Mouse (Mus musculus) midbrain, embryonic 14.5 days (tissue): ENCODE results near the gene Cit. TPM values are rescaled to one million over a fixed set of nuclear protein-coding genes. Genes with fewer than 3 reads are reported as not detected.
A peak's percentile ranks its signal among the peaks of the same experiment; 100 is the strongest.

ENCODE experiments used
- ATAC-seq: fragments of 200-750 bp; cut with Nextera tagmentation; 2 replicates; pipeline ENCODE4 v1.8.0; 2017; ENCODE audit warnings: moderate number of reproducible peaks, moderate library complexity; ENCODE audit not compliant: low FRiP score, low TSS enrichment
- DNase-seq: peaks from one replicate; pipeline ENCODE4 v3.0.0-alpha.2; 2015
- H3K27ac ChIP-seq: fragments of 300-500 bp; sonication (generic); replicated peaks from 2 replicates; pipeline ENCODE4 v1.5.1; 2014; ENCODE audit warnings: mild to moderate bottlenecking, low read depth, low read length, moderate library complexity
- H3K27me3 ChIP-seq: fragments of 300-500 bp; sonication (generic); 2 replicates; pipeline ENCODE4 v1.6.1; 2014; ENCODE audit warnings: low read length, control low read depth, mixed read lengths; ENCODE audit not compliant: control insufficient read depth, insufficient read depth
- H3K36me3 ChIP-seq: fragments of 300-500 bp; sonication (generic); 2 replicates; pipeline ENCODE4 v1.6.1; 2014; ENCODE audit warnings: low read length, control low read depth; ENCODE audit not compliant: control insufficient read depth, insufficient read depth
- H3K4me1 ChIP-seq: fragments of 300-500 bp; sonication (generic); 2 replicates; pipeline ENCODE4 v1.6.1; 2014; ENCODE audit warnings: mild to moderate bottlenecking, antibody characterized with exemption, low read length, control low read depth; ENCODE audit not compliant: control insufficient read depth, insufficient read depth
- H3K4me2 ChIP-seq: fragments of 300-500 bp; sonication (generic); 2 replicates; pipeline ENCODE4 v1.6.1; 2014; ENCODE audit warnings: mild to moderate bottlenecking, low read length, moderate library complexity
- H3K4me3 ChIP-seq: fragments of 300-500 bp; sonication (generic); replicated peaks from 2 replicates; pipeline ENCODE4 v1.5.1; 2014; ENCODE audit warnings: low read depth, low read length
- H3K9ac ChIP-seq: fragments of 300-500 bp; sonication (generic); replicated peaks from 2 replicates; pipeline ENCODE4 v1.6.1; 2014; ENCODE audit warnings: mild to moderate bottlenecking, low read length, moderate library complexity
- H3K9me3 ChIP-seq: fragments of 300-500 bp; sonication (generic); 2 replicates; pipeline ENCODE4 v1.6.1; 2016; ENCODE audit warnings: low read length, control low read depth, mixed read lengths; ENCODE audit not compliant: control insufficient read depth
- WGBS: fragments of 180-500 bp; shearing (Covaris S2); extraction: QIAGEN DNeasy Blood & Tissue Kit; methylation state at CpG from one replicate; pipeline ENCODE4 v1.1.7; 2014; 5-methylcytosine and 5-hydroxymethylcytosine counted together
- polyA plus RNA-seq: library from polyadenylated mRNA; unstranded; fragments of >200 nt; fragmentation: Nextera tagmentation; extraction: Ambion mirVana; gene quantifications from 2 replicates; pipeline ENCODE4 v1.2.1, GENCODE M21; 2014

Gene Cit
- polyA plus RNA-seq, 1 experiment from 2014 or later, result 17.0 TPM

DNA sequence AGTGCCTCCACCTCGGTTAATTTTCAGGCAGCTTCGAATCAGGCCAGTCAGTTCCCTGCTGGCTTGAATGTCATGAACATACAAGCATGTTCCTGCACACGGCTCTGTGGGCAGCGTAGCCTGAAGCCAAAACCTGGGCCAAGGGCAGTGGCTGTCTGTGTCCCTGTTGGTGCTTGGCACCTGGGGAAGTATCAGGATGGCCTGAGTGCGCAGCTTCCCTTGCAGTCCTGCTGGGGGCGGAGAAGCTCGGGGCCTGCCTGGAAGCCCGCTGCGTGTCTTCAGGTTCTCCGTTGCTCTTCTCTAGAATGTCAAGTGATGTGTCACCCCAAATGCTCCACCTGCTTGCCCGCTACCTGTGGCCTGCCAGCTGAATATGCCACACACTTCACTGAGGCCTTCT is 140.0 kb downstream of the Cit start:
- Histone ChIP-seq H3K36me3 (peaks cover 49% of the 10 kb centered on the region), H3K9me3 (no peaks in the 10 kb centered on the region), H3K4me3 (no peak overlapping the region), H3K27ac (no peak overlapping the region), H3K27me3 (no peaks in the 10 kb centered on the region), H3K9ac (no peak overlapping the region), H3K4me2 (no peak overlapping the region), H3K4me1 (no peaks in the 10 kb centered on the region)
- DNase-seq (no peak), ATAC-seq (no peak)
- WGBS, result 96% methylated on average over 11 of the region's 11 CpGs

DNA sequence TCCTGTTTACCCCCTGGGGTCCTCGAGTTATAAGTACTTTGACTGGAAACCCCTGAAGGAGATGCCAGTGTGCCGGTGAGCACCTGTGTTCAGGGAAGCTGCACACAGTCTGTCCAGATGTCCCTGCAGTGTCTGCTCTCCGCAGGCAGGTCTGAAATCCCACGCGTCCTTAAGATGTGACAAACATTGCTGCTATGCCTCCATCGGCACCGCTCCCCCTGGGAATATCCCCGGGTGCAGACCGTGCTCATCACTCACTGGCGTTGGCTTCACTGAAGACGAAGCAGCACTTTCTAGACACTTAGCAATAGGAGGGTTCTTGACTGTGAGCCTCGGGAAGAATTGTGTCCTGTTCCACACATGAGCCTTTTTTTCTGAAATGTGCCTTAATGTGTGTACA is 142.2 kb downstream of the Cit start:
- Histone ChIP-seq H3K4me1 (no peaks in the 10 kb centered on the region), H3K9ac (no peak overlapping the region), H3K9me3 (peaks cover 10% of the 10 kb centered on the region; the same call in 1 of the 2 replicates), H3K4me2 (no peak overlapping the region), H3K36me3 (peaks cover 47% of the 10 kb centered on the region), H3K27ac (no peak overlapping the region), H3K4me3 (no peak overlapping the region), H3K27me3 (no peaks in the 10 kb centered on the region)
- DNase-seq (no peak), ATAC-seq (no peak)
- 92% methylated on average over 12 of the region's 12 CpGs for WGBS

DNA sequence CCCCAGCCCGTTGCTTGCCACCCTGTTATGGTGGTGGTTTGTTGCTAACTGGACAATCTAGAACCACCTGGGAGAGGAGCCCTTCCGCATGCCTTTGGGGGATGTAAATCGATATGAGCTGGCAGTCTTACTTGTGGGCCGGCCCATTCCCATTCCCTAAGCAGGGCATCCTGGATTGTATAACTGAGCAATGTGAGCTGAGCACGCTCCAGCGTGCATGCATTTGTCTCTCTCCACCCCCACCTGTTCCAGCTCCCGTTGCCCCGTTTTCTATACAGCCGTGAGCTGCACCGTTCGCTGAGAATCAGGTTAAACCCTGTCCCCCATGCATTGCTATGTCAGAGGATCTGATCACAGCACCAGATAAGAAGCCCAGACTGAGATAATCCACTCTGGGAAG is 146.6 kb downstream of the Cit start:
- Histone ChIP-seq H3K36me3 (peaks cover 47% of the 10 kb centered on the region), H3K9me3 (peaks cover 10% of the 10 kb centered on the region; the same call in 1 of the 2 replicates), H3K27me3 (no peaks in the 10 kb centered on the region), H3K4me3 (no peak overlapping the region), H3K4me1 (no peaks in the 10 kb centered on the region), H3K4me2 (no peak overlapping the region), H3K27ac (no peak overlapping the region), H3K9ac (no peak overlapping the region)
- 97% methylated on average over 11 of the region's 11 CpGs for WGBS
- ATAC-seq (no peak), DNase-seq (no peak)

DNA sequence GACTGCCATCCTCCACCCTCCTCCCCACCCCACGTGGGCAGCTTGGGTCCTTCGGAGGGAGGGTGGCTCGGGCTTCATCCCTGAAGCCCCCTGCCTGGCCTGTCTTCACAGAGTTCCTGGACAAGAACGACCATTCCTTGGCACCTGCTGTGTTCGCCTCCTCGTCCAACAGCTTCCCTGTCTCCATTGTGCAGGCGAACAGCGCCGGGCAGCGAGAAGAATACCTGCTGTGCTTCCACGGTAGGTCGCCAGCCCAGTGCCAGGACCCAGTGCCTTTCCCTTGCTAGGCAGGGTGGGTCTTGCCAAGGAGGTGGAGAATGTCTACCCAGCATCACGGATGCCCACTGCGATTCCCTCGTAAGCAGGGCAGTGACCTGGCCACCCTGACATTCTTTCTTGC is 149.0 kb downstream of the Cit start:
- Histone ChIP-seq H3K36me3 (peaks cover 28% of the 10 kb centered on the region), H3K4me3 (no peak overlapping the region), H3K4me1 (no peaks in the 10 kb centered on the region), H3K9me3 (peaks cover 10% of the 10 kb centered on the region; the same call in 1 of the 2 replicates), H3K4me2 (no peak overlapping the region), H3K27ac (no peak overlapping the region), H3K9ac (no peak overlapping the region), H3K27me3 (no peaks in the 10 kb centered on the region)
- WGBS, result 83% methylated on average over 15 of the region's 15 CpGs
- no peak for DNase-seq
- no peak for ATAC-seq

DNA sequence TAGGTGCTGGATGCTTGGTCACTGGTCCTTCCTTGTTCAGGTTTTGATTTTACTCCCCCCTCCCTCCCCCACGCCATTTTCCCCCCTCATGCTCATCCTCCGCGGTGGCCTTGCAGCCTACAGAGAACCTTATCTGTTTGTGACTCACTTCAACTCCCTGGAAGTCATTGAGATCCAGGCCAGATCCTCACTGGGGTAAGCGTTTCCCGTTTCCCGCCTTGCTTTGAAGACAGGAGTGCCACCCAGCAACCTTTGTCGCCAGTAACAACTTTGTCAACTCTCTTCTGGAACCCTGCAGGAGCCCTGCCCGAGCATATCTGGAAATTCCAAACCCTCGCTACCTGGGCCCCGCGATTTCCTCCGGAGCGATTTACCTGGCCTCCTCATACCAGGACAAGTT is 152.3 kb downstream of the Cit start:
- WGBS, result 75% methylated on average over 13 of the region's 13 CpGs
- no peak overlapping the region for H3K9ac ChIP-seq
- H3K9me3 ChIP-seq, result no peaks in the 10 kb centered on the region
- no peaks in the 10 kb centered on the region for H3K27me3 ChIP-seq
- no peaks in the 10 kb centered on the region for H3K4me1 ChIP-seq
- H3K36me3 ChIP-seq, result peaks cover 7% of the 10 kb centered on the region; the same call in 1 of the 2 replicates
- no peak overlapping the region for H3K4me3 ChIP-seq
- H3K4me2 ChIP-seq, result no peak overlapping the region
- no peak overlapping the region for H3K27ac ChIP-seq
- no peak for ATAC-seq
- no peak for DNase-seq

DNA sequence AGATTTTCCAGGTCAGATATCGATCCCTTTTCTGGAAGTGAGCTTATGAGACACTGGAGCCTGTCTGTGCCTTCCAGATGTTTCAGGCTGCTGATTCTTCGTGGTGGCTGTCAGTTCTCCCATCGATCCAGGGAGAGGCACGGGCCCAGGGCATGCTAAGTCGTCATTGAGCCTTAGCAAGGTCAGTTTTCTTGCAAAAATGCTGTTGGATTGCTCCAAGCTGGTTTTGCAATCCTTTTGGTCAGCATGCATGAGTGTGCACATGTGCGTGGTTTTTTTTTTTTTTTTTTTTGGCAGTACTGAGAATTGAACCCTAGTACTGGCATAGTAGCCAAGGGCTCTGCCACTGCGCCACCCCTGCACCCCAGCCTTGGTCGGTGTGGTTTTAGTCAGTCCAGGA is 158.1 kb downstream of the Cit start:
- no peaks in the 10 kb centered on the region; the same call in 1 of the 2 replicates for H3K36me3 ChIP-seq
- ATAC-seq (no peak), DNase-seq (no peak)
- no peak overlapping the region for H3K4me2 ChIP-seq
- no peaks in the 10 kb centered on the region for H3K9me3 ChIP-seq
- H3K4me3 ChIP-seq, result no peak overlapping the region
- WGBS, result 88% methylated on average over 8 of the region's 8 CpGs
- H3K27me3 ChIP-seq, result no peaks in the 10 kb centered on the region
- no peak overlapping the region for H3K27ac ChIP-seq
- H3K4me1 ChIP-seq, result no peaks in the 10 kb centered on the region
- H3K9ac ChIP-seq, result no peak overlapping the region

DNA sequence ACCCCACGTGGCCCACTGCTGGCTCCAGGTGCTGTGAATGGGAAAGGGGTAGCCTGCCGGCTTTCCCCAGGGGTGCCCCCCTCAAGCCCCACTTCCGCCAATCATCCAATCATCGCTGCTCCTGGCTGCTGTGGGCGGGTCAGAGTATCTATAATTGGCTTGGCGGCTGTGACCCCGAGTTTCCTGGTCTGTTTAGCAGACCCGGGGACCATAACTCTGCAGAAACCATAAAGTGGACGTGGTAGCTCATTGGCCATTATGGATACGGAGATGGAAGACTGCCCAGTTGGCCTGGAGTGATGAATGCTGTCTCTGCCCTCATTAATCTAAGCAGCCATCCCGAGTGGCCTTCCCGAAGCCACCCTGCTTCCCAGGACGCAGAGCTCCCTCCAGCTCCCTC is 158.7 kb downstream of the Cit start:
- 34% methylated on average over 13 of the region's 13 CpGs for WGBS
- no peak overlapping the region for H3K9ac ChIP-seq
- H3K4me2 ChIP-seq, result peak overlapping the region; percentile 5; the same call in 1 of the 2 replicates
- no peaks in the 10 kb centered on the region for H3K4me1 ChIP-seq
- H3K27me3 ChIP-seq, result no peaks in the 10 kb centered on the region
- H3K27ac ChIP-seq, result no peak overlapping the region
- no peak for ATAC-seq
- H3K36me3 ChIP-seq, result no peaks in the 10 kb centered on the region; the same call in 1 of the 2 replicates
- H3K9me3 ChIP-seq, result no peaks in the 10 kb centered on the region
- no peak overlapping the region for H3K4me3 ChIP-seq
- DNase-seq, result no peak

DNA sequence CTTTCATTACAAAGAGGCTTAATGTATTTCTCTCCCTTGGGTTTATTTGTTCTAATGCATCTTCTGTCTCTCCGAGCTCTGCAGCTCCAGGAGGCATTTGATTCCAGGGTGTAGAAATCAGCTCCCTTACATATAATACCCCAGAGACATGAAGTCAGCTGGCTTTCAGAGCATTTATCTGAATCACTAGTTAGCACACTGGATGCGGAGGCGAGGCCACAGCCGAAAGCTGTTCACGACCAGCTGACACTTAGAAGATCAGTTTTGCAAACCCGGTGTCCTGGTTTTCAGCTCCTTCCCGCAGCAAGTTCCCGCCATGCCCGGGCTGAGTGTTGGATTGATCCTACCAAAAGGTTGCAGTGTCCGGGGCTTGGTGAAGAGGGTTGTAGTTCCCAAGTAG is 159.2 kb downstream of the Cit start:
- no peak overlapping the region for H3K9ac ChIP-seq
- H3K36me3 ChIP-seq, result no peaks in the 10 kb centered on the region; the same call in 1 of the 2 replicates
- H3K4me3 ChIP-seq, result no peak overlapping the region
- WGBS, result 81% methylated on average over 10 of the region's 10 CpGs
- H3K27ac ChIP-seq, result no peak overlapping the region
- ATAC-seq, result no peak
- no peaks in the 10 kb centered on the region for H3K4me1 ChIP-seq
- DNase-seq, result no peak
- H3K9me3 ChIP-seq, result no peaks in the 10 kb centered on the region
- H3K4me2 ChIP-seq, result peak overlapping the region; percentile 5; the same call in 1 of the 2 replicates
- no peaks in the 10 kb centered on the region for H3K27me3 ChIP-seq

DNA sequence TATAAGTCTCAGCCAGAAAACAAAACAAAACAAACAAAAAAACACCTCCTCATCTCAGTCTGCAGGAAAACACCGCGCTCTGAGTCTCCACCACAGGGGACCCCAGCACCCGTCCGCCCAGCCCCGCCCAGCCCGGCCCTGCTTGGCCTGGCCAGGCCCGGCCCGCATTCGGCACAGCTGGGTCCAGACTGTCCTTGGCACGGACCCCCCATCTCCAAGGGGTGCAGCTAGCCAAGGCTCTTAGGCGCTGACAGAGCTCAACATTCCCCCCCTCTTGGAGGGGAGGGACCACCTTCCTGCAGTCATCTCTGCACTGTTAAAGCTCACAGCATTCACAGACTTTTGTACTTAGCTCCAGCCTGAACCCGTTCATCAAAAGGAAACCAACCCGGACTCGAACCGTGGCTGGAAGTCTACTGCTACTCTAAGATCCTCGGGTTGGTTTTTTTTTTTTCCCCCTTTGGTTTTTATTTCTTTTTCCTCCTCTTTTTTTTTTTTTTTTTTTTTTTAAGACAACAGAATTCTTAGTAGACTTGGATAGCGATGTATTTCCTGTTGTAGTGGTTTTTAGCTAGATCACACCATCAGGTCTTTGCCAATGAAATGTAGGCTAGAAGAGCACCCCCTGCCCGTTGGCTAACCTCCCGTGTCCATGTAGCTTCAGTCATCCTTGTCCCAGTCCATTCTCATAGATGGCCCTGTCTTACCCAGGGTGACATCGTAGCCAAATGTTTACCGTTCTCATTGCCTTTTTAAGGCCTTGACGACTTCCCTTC is 161.4 kb downstream of the Cit start:
- H3K27me3 ChIP-seq, result no peaks in the 10 kb centered on the region
- H3K9ac ChIP-seq, result no peak overlapping the region
- no peaks in the 10 kb centered on the region for H3K4me1 ChIP-seq
- no peak overlapping the region for H3K4me3 ChIP-seq
- H3K9me3 ChIP-seq, result no peaks in the 10 kb centered on the region
- no peak overlapping the region for H3K4me2 ChIP-seq
- WGBS, result 61% methylated on average over 22 of the region's 22 CpGs
- H3K27ac ChIP-seq, result no peak overlapping the region
- DNase-seq, result no peak
- no peaks in the 10 kb centered on the region; the same call in 1 of the 2 replicates for H3K36me3 ChIP-seq
- no peak for ATAC-seq
